Mouse (Mus musculus): ENCODE measurements at regions not wholly inside any gene's neighbourhood (a gene's known extent, or its start where the extent isn't known, plus 50 kb on each side); places are given as distances from the start of the nearest gene placed in this dataset.
A peak's percentile ranks its signal among the peaks of the same experiment; 100 is the strongest.

DNA sequence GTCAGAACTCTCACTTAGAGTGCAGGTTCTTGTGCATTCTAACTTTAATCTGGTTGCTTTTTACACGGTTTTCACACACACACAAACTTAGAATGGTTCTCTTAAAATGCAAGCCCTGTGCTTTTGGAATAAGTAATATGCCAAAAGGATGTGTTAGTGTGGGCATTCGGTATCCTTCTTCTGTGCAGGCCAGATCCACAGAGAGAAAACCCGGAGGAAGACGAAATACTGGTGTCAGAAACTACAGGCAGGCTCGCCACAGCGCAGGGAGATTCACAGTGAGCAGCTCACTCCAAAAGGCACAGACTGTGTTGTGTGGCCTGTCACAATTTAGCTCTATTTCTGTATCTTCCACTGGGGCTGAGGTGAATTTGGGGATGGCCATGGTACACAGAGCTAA is 129.5 kb downstream of the Pja2 start:
- ATAC-seq (ENCODE audit: low FRiP score, low TSS enrichment) = no peak
- H3K4me1 ChIP-seq (ENCODE audit: control insufficient read depth, insufficient read depth, low read length) = no peaks in the 10 kb centered on the region
- 96% methylated on average over 6 of the region's 6 CpGs for WGBS

GRCm38 (mm10) chr17:64201609-64202008 is 130.1 kb downstream of the Pja2 start:
- Histone ChIP-seq H3K4me2 (ENCODE audit: low read length) (no peak overlapping the region), H3K27ac (replicated peaks; ENCODE audit: low read depth, low read length) (no peak overlapping the region), H3K4me1 (ENCODE audit: control insufficient read depth, insufficient read depth, low read length) (0 out of 2 replicates have a peak, but pooled peaks cover 4% of the 10 kb centered on the region), H3K9me3 (ENCODE audit: control insufficient read depth, low read length) (no peaks in the 10 kb centered on the region), H3K27me3 (ENCODE audit: control insufficient read depth, insufficient read depth, low read length) (no peaks in the 10 kb centered on the region), H3K9ac (replicated peaks; ENCODE audit: low read length) (no peak overlapping the region), H3K4me3 (replicated peaks; ENCODE audit: low read depth, low read length) (no peak overlapping the region), H3K36me3 (ENCODE audit: control insufficient read depth, insufficient read depth, low read length) (no peaks in the 10 kb centered on the region)
- WGBS = over 99% methylated on average over 5 of the region's 5 CpGs
- DNase-seq (no peak), ATAC-seq (ENCODE audit: low FRiP score, low TSS enrichment) (no peak)

More for the DNA sequence above, 129.5 kb downstream of the Pja2 start:
- H3K27me3 ChIP-seq (ENCODE audit: control insufficient read depth, insufficient read depth, low read length) = no peaks in the 10 kb centered on the region
- H3K27ac ChIP-seq (replicated peaks; ENCODE audit: low read depth, low read length) = no peak overlapping the region
- no peak overlapping the region for H3K4me2 ChIP-seq (ENCODE audit: low read length)
- DNase-seq = no peak
- no peaks in the 10 kb centered on the region for H3K9me3 ChIP-seq (ENCODE audit: control insufficient read depth, low read length)
- H3K9ac ChIP-seq (replicated peaks; ENCODE audit: low read length) = no peak overlapping the region
- no peaks in the 10 kb centered on the region for H3K36me3 ChIP-seq (ENCODE audit: control insufficient read depth, insufficient read depth, low read length)
- H3K4me3 ChIP-seq (replicated peaks; ENCODE audit: low read depth, low read length) = no peak overlapping the region

DNA sequence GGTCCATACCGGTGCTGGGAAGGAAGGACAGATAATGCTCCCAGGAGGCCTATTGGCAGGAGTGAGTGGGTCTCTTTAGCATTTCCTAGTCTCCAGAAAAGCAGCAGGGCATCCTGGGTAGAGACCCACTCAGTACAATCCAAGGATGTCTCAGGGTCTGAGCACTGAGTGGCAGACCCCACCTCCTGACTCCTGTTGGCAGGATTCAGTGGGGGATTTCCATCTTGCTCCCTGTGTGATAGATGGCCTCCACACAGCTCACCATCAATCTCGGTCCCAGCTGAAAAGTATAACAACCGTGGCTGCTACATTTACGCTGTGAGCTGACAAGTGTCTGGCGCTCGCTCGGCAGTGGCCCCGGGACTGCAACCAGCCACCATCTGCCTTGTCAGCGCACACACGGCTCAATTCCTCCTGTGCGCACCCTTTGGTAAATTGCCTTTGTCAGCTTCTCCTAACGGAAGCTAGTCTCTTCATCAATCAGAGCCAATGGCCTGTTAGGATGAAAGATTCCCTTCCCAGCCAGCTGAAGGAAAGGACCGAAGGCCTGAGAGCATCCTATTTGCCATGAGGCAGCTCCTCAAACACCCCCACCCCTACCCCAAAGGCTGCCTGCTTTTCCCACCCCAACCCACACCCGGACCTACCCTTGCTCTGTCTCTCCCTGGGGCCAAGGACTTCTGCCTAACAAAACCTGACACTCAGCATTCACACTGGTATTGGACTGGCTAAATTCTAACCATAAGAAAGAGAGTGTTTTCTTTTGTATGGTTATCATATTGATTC is 131.4 kb downstream of the Pja2 start:
- DNase-seq (no peak), ATAC-seq (ENCODE audit: low FRiP score, low TSS enrichment) (no peak)
- no peaks in the 10 kb centered on the region for H3K27me3 ChIP-seq (ENCODE audit: control insufficient read depth, insufficient read depth, low read length)
- H3K27ac ChIP-seq (replicated peaks; ENCODE audit: low read depth, low read length) = no peak overlapping the region
- 0 out of 2 replicates have a peak, but pooled peaks cover 5% of the 10 kb centered on the region for H3K4me1 ChIP-seq (ENCODE audit: control insufficient read depth, insufficient read depth, low read length)
- no peaks in the 10 kb centered on the region for H3K36me3 ChIP-seq (ENCODE audit: control insufficient read depth, insufficient read depth, low read length)
- no peak overlapping the region for H3K9ac ChIP-seq (replicated peaks; ENCODE audit: low read length)
- H3K9me3 ChIP-seq (ENCODE audit: control insufficient read depth, low read length) = no peaks in the 10 kb centered on the region
- WGBS = 80% methylated on average over 14 of the region's 14 CpGs
- H3K4me3 ChIP-seq (replicated peaks; ENCODE audit: low read depth, low read length) = no peak overlapping the region
- no peak overlapping the region for H3K4me2 ChIP-seq (ENCODE audit: low read length)

DNA sequence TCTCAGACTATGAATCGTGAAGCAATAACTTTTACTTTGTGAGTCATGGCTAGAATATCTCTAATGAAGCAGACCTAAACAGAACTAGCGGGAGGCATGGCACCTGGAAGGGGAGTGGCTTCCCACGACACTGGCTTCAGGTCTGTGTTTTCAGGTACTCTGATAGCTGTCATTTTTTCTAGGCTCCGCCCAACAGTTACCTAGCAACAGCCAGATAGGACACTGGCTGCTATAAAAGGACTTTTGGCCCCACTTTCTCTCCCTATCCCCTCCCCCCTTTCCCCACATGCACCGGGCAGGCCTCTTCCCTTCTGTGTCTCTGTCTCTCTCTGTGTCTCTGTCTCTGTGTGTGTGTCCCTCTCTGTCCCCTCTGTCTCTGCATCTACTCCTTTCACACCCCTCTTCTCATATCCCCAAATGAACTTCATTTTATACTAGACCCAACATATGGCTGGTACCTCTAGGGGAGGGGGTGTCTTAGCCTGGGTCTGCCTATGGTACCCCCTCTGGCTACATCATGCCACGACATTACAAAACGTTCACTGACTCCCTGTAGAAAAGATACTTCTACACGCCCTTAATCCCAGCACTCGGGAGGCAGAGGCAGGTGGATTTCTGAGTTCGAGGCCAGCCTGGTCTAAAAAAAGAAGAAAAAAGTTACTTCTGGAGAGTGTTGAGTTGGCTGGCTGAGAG is 132.3 kb downstream of the Pja2 start:
- Histone ChIP-seq H3K9ac (replicated peaks; ENCODE audit: low read length) (no peak overlapping the region), H3K4me3 (replicated peaks; ENCODE audit: low read depth, low read length) (no peak overlapping the region), H3K27ac (replicated peaks; ENCODE audit: low read depth, low read length) (no peak overlapping the region), H3K4me2 (ENCODE audit: low read length) (no peak overlapping the region), H3K36me3 (ENCODE audit: control insufficient read depth, insufficient read depth, low read length) (no peaks in the 10 kb centered on the region), H3K27me3 (ENCODE audit: control insufficient read depth, insufficient read depth, low read length) (no peaks in the 10 kb centered on the region), H3K4me1 (ENCODE audit: control insufficient read depth, insufficient read depth, low read length) (0 out of 2 replicates have a peak, but pooled peaks cover 5% of the 10 kb centered on the region), H3K9me3 (ENCODE audit: control insufficient read depth, low read length) (no peaks in the 10 kb centered on the region)
- ATAC-seq (ENCODE audit: low FRiP score, low TSS enrichment) = no peak
- WGBS = 88% methylated on average over 10 of the region's 10 CpGs
- DNase-seq = no peak

DNA sequence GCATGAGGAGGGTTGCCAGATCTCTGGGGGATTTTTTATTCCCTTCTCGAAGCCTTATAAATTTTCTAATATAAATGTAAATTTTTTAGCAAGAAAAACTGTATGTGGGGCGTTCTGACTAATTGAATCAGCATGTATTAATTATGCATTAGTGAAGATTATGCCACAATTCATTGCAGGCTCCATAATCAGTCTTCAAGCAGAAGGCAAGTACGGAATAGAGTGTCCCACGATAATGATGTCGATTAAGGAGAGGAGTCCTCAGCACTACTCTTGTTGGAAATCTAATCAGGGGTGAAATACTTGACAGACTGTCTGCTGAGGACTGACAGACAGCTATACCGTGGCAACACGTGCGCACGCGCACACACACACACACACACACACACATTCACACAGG is 135.3 kb downstream of the Pja2 start:
- Histone ChIP-seq H3K4me2 (ENCODE audit: low read length) (no peak overlapping the region), H3K4me1 (ENCODE audit: control insufficient read depth, insufficient read depth, low read length) (0 out of 2 replicates have a peak, but pooled peaks cover 5% of the 10 kb centered on the region), H3K4me3 (replicated peaks; ENCODE audit: low read depth, low read length) (no peak overlapping the region), H3K36me3 (ENCODE audit: control insufficient read depth, insufficient read depth, low read length) (no peaks in the 10 kb centered on the region), H3K27me3 (ENCODE audit: control insufficient read depth, insufficient read depth, low read length) (no peaks in the 10 kb centered on the region), H3K9ac (replicated peaks; ENCODE audit: low read length) (no peak overlapping the region), H3K9me3 (ENCODE audit: control insufficient read depth, low read length) (no peaks in the 10 kb centered on the region), H3K27ac (replicated peaks; ENCODE audit: low read depth, low read length) (peak overlapping the region; percentile 67)
- peak; percentile 59 for ATAC-seq (ENCODE audit: low FRiP score, low TSS enrichment)
- 60% methylated on average over 10 of the region's 10 CpGs for WGBS
- peak; percentile 48 for DNase-seq

DNA sequence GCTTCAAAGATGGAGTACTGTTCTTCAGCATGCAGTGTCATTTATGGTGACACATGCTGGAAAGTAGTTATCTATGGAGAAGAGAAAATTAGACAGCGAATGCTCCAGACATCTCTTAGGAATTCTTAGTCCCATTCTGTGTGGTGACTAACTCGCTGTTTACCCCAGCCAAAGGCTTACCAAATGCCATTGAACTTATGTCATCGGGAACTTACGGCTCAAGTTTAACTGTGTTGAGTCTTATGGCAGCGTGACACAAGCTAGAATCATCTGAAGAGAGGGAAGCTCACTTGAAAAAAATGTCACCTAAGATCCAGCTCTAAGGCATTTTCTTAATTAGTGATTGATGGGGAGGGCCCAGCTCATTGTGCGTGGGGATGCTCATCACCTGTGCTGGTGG is 138.7 kb downstream of the Pja2 start:
- Histone ChIP-seq H3K36me3 (ENCODE audit: control insufficient read depth, insufficient read depth, low read length) (no peaks in the 10 kb centered on the region), H3K4me3 (replicated peaks; ENCODE audit: low read depth, low read length) (no peak overlapping the region), H3K27me3 (ENCODE audit: control insufficient read depth, insufficient read depth, low read length) (no peaks in the 10 kb centered on the region), H3K9ac (replicated peaks; ENCODE audit: low read length) (no peak overlapping the region), H3K27ac (replicated peaks; ENCODE audit: low read depth, low read length) (no peak overlapping the region), H3K9me3 (ENCODE audit: control insufficient read depth, low read length) (no peaks in the 10 kb centered on the region), H3K4me1 (ENCODE audit: control insufficient read depth, insufficient read depth, low read length) (0 out of 2 replicates have a peak, but pooled peaks cover 5% of the 10 kb centered on the region), H3K4me2 (ENCODE audit: low read length) (no peak overlapping the region)
- 96% methylated on average over 6 of the region's 6 CpGs for WGBS
- DNase-seq (no peak), ATAC-seq (ENCODE audit: low FRiP score, low TSS enrichment) (no peak)
